Mouse (Mus musculus) embryonic fibroblast, embryonic 13.5 days (primary cell): ENCODE measurements at regions not wholly inside any gene's neighbourhood (a gene's known extent, or its start where the extent isn't known, plus 50 kb on each side); places are given as distances from the start of the nearest gene placed in this dataset.

Source experiments
- CTCF ChIP-seq: IDR thresholded peaks from 2 replicates; pipeline ENCODE4 v1.5.1; 2011; ENCODE audit warnings: mild to moderate bottlenecking, control low read depth, low read length, moderate library complexity, borderline replicate concordance; ENCODE audit not compliant: insufficient read depth
- POLR2A ChIP-seq: IDR thresholded peaks from 2 replicates; pipeline ENCODE4 v1.6.1; 2011; ENCODE audit warnings: low read depth, mild to moderate bottlenecking, control low read depth, low read length, moderate library complexity

GRCm38 (mm10) chr15:62885331-62885730 is 959.6 kb downstream of the Gsdmc2 start:
- TF ChIP-seq CTCF, result no peak
- no peak for TF ChIP-seq POLR2A
